Mouse (Mus musculus): ENCODE measurements around the gene Wrap73. TPM values are rescaled to one million over a fixed set of nuclear protein-coding genes. Genes with fewer than 3 reads are reported as not detected.

Gene Wrap73
- total RNA-seq (2021) = 10 to 100 TPM; 12.6 to 13.5 TPM
- long read RNA-seq, experiment 1, transcript Wrap73-201 (12 exons, 1,598 nt) = major isoform, 12 of 12 reads
- long read RNA-seq, experiment 1, partial matches to known transcripts = 0 of 12 reads
- long read RNA-seq, experiment 1, other reads (novel, unspliced or antisense) = 0 of 12 reads
- long read RNA-seq, experiment 2, transcript Wrap73-201 (12 exons, 1,598 nt) = major isoform, 7 of 10 reads
- long read RNA-seq, experiment 2, partial matches to known transcripts = 2 of 10 reads
- long read RNA-seq, experiment 2, other reads (novel, unspliced or antisense) = 1 of 10 reads

DNA sequence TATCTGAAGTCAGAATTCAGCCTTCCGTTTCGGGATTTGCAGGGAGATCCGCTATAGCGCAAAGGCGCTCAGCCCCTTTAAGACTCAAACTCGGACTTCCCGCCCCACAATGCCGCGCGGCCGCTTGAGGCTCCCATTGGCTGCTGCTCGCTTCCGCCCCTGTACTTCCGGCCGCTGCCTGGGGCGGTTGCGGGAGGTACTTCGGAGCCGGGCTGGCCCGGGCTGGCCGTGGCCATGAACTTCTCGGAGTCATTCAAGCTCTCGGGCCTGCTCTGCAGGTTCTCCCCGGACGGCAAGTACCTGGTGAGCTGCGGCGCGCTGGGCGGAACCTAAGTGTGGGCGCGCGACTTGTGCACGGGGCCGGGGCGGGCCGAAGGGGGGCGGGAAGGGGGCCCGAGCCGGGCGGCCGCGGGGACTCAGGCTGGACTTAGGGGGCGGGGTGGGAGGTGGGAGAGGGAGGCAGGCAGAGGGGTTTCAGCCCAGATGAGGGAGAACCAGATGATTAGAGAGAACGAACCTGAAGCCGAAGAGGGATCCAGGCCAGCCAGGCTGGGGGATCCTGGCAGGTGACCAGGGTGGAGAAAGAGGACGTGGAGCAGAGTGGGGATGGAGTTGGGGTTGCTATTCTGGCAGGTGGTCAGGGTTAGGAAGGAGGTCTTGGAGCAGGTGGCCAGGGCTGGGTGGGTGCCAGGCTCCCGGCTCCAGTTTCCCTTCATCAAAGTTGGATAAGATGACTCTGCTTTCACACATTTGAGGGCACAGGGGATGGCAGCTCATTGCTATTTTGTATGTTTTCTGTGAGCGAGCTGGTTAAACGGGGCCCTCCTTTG, at the start of gene Wrap73:
Gene Wrap73, plus strand, starts transcription at position 162 of the 830 bp plus-strand sequence.
- peak; percentile 89 to 91 for DNase-seq
- intact Hi-C loops (cut with DNase I) = loop anchor here (2.0 kb wide), 1 partner anchor 14 kb away; no protein-coding TSS in a partner anchor

DNA sequence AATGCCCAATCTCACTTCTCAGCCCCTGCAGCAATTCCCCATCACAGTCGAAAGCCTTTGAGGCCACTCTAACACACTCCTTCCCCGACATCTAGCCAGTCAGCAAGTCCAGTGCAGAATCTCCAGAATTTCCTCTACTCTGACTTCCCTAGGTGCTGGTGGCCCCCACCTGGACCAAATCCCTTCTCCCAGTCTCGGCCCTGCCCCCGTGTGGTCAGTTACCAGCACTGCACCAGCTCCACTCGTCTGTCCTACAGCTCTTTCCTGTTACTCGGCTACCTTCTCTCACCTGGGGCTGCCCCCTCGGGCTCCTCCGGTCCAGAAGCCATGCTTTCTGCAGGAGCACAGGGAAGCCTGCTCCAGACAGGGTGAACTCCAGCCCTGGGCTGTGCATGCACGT, 49.0 kb upstream of the Wrap73 start:
- intact Hi-C loops (cut with DNase I) = no loop called here
- DNase-seq = peak; percentile 24 to 25

DNA sequence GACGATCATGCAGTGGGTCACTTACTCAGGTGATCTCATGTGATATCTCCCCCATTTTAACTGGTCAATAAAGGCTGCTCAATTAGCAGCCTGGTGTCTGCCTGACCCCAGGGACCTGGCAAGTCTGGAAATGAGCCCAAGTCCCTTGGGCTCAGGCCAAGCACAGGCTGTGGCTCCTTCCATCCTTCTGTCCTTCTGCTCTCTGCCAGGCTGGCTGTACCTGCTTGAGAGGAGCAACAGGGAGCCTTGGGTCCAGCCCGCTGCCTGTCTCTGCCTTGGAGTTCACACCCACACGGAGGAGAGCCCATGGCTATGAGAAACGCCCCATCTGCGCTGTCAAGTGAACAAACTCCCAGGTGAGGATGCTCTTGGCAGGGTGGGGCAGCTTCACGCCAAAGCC, 46.1 kb upstream of the Wrap73 start:
- intact Hi-C loops (cut with DNase I) = no loop called here
- no peak for DNase-seq

- no peak for DNase-seq
- intact Hi-C loops (cut with DNase I) = no loop called here
Observed at GRCm38 (mm10) chr4:154099361-154099760, 42.8 kb upstream of the Wrap73 start.

DNA sequence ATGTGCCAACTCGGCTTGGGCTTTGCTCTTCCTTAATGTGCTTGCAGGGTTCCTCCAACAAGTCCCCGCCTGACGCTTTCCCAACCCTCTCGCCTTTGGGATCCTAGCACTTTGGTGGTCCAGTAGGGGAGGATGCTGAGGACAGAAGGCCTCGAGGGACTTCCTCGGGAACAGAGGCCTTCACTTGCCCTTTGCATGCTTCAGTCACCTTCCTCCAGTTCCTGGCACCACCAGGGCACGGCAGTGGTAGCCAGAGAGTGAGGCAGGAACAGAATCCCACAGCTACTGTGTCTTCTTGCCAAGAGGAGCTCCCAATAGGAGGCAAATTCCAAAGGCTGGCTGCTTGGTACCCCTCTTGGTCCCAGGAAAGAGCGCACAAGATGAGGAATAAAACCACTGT, 38.8 kb upstream of the Wrap73 start:
- DNase-seq = no peak
- intact Hi-C loops (cut with DNase I) = no loop called here

DNA sequence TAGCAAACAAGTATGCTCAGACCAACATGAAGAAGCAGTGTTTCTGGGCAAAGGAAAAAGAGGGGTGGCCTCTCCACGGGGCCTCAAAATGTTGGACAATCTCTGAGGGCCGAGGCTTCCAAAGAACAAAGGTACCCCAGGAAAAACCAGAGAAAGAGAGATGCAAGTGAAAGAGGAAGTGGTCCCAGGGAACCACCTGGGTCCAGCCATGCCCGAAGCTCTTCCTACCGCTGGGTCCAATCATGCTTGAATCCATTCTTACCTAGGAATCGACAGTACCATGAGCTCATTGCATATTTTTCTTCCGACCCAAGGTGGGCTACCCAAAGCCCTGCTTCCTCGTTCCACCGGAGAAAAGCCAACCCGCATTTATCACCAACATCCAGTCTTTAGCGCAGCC, 38.3 kb upstream of the Wrap73 start:
- intact Hi-C loops (cut with DNase I) = no loop called here
- DNase-seq = no peak

- intact Hi-C loops (cut with DNase I) = no loop called here
- peak; percentile 55 to 67 for DNase-seq
Observed at GRCm38 (mm10) chr4:154105381-154106001, 36.7 kb upstream of the Wrap73 start.

DNA sequence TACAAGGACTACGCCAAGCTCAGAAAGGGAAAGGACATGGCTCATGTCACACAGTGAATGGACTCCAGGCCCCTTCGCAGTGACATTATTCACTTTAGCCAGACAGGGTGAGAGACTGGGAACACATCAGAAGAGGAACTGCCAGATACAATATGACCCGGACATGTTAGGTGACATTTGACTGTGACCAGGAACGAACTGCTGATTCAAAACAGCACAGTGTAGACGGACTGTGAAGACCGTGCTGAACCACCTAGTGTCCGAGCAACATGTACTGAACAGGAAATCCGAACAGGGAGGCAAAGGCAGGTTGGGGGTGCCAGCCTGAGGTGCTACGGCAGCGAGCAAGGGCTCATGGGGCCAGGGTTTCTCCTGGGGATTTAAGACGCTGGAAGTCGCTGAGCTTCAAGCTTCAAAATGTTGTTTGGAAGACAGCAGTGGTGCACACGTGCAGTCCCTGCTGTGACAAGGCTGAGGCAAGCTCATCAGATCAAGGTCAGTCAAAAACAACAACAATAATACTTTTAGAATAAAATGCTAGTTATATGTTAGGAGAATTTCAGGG, 35.6 kb upstream of the Wrap73 start:
- intact Hi-C loops (cut with DNase I) = no loop called here
- DNase-seq = no peak

GRCm38 (mm10) chr4:154109216-154109849, 32.8 kb upstream of the Wrap73 start:
- intact Hi-C loops (cut with DNase I) = no loop called here
- no peak for DNase-seq

- intact Hi-C loops (cut with DNase I) = no loop called here
- no peak for DNase-seq
Observed at GRCm38 (mm10) chr4:154109850-154110243, 32.3 kb upstream of the Wrap73 start.

DNA sequence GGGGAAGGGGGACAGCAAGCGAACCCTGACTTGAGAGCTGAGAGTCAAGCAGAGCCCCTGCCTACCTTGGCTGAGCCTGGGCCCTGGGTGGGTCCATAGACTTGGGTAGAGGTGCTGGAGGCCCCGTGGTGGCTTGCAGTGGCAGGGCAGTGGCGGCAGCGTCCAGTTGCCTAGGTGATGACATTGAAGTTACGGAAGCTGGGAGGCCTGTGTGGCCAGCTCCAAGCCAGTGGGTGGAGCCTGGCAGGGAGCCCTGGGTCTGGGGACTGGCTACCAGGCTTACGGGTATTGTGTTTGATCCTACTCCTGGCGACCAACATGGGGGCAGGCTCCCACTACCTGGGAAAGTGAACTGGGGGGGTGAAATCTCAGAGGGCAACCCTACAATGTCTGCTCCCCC, 25.8 kb upstream of the Wrap73 start:
- intact Hi-C loops (cut with DNase I) = no loop called here
- DNase-seq = no peak

DNA sequence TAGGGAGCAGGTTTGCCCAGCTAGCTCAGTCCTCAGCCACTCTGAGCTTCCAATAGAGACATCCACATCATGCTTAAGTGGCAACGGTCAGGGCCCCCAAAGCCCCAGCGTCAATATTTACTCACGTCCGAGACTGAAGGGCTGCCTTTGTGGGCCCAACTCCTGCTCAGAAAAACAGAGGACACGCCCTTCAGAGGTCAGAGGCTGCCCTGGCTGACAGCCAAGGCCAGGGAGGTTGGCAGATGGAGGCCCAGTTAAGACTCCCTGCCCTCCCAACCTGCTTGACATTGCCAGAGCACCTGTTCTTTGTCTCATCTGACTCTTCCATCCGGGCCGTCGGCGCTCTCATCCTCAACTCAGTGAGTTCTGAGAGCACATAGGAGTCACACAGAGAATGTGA, 23.4 kb upstream of the Wrap73 start:
- intact Hi-C loops (cut with DNase I) = no loop called here
- DNase-seq = no peak

- intact Hi-C loops (cut with DNase I) = no loop called here
- no peak for DNase-seq
Observed at GRCm38 (mm10) chr4:154119208-154119607, 23.0 kb upstream of the Wrap73 start.

- intact Hi-C loops (cut with DNase I) = no loop called here
- DNase-seq = no peak
Observed at GRCm38 (mm10) chr4:154121800-154122199, 20.4 kb upstream of the Wrap73 start.

GRCm38 (mm10) chr4:154122374-154122773, 19.8 kb upstream of the Wrap73 start:
- intact Hi-C loops (cut with DNase I) = no loop called here
- no peak for DNase-seq

DNA sequence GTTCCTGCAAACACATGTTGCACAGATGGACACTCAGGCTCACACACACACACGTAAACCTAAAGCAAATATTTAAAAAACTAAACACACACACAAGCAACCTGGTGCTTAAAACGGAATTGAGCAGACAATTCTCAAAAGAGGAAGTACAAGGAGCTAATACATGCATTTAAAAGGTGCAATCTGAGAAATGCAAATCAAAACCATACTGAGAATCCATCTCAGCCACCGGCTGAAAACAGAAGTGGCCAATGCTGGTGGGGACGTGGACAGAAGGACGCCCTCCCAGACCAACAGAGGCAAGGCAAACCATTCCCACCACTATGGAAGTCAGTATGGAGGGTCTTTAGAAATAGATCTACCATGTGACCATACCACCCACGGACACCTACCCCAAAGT, 18.6 kb upstream of the Wrap73 start:
- intact Hi-C loops (cut with DNase I) = no loop called here
- DNase-seq = no peak

GRCm38 (mm10) chr4:154125202-154125601, 17.0 kb upstream of the Wrap73 start:
- intact Hi-C loops (cut with DNase I) = no loop called here
- DNase-seq = no peak

GRCm38 (mm10) chr4:154127273-154127672, 14.9 kb upstream of the Wrap73 start:
- intact Hi-C loops (cut with DNase I) = no loop called here
- DNase-seq = no peak

- no peak for DNase-seq
- intact Hi-C loops (cut with DNase I) = no loop called here
Observed at GRCm38 (mm10) chr4:154129950-154130349, 12.2 kb upstream of the Wrap73 start.

- DNase-seq = no peak
- intact Hi-C loops (cut with DNase I) = no loop called here
Observed at GRCm38 (mm10) chr4:154131894-154132293, 10.3 kb upstream of the Wrap73 start.

DNA sequence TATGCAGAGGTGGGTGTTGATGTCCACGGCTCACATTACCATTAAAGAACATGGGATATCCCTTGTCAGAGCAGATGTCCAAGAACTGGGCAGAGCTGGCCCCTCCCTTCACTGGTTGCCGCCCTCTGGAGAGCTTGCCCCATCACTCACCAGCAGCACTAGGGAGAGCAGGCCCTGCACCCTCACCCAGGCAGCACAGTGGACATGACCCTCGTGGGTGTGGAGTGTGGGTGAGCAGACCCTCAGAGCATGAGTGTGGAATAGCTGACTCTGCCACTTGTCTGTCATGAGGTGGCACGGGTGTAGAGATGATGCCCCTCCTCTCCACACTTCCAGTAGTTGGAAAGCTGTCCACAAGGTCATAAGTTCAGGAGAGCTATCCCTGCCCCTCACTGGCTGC, 7.4 kb upstream of the Wrap73 start:
- intact Hi-C loops (cut with DNase I) = no loop called here
- DNase-seq = no peak
